Mouse (Mus musculus): ENCODE measurements around the gene Ccdc162. TPM values are rescaled to one million over a fixed set of nuclear protein-coding genes. Genes with fewer than 3 reads are reported as not detected.

Gene Ccdc162
- polyA plus RNA-seq, 1 experiment: not detected

GRCm38 (mm10) chr10:41740221-41740620 lies 23.8 kb upstream of the Ccdc162 start:
- H3K4me1 ChIP-seq (ENCODE audit: control insufficient read depth, insufficient read depth, low read length): peaks cover 3% of the 10 kb centered on the region
- no peak overlapping the region for H3K4me3 ChIP-seq (ENCODE audit: insufficient read depth, low read length)
- H3K27ac ChIP-seq (ENCODE audit: insufficient read depth, low read depth, low read length): no peak overlapping the region
- TF ChIP-seq CTCF (IDR thresholded peaks at IDR 0.05; ENCODE audit: low read depth, low read length) (no peak), POLR2A (IDR thresholded peaks at IDR 0.05; ENCODE audit: borderline replicate concordance, low read depth, low read length) (no peak)

- Histone ChIP-seq H3K4me1 (ENCODE audit: control insufficient read depth, insufficient read depth, low read length) (peaks cover 3% of the 10 kb centered on the region), H3K4me3 (ENCODE audit: insufficient read depth, low read length) (no peak overlapping the region), H3K27ac (ENCODE audit: insufficient read depth, low read depth, low read length) (no peak overlapping the region)
- TF ChIP-seq CTCF (IDR thresholded peaks at IDR 0.05; ENCODE audit: low read depth, low read length): no peak
- TF ChIP-seq POLR2A (IDR thresholded peaks at IDR 0.05; ENCODE audit: borderline replicate concordance, low read depth, low read length): no peak
These were observed 20.8 kb upstream of the Ccdc162 start for GRCm38 (mm10) chr10:41737245-41737644.

DNA sequence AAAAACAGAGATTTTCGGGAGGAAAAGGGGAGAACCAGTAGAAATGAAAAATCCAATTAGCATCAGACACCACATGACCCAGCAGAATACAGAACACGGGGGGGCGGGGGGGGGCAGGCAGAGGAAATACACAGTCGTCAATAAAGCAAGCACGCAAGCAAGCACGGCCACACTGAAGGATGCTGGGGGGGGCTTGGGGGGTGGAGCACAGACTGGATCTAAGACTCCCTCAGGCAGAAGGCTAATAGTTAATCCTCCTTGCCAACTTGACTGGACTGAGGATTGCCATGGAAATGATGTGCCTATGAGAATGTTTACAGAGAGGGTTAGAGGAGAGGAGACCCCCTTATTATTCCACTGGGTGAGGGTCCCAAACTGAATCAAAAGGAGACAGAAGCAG lies 19.0 kb upstream of the Ccdc162 start:
- Histone ChIP-seq H3K4me3 (ENCODE audit: insufficient read depth, low read length) (no peak overlapping the region), H3K27ac (ENCODE audit: insufficient read depth, low read depth, low read length) (no peak overlapping the region), H3K4me1 (ENCODE audit: control insufficient read depth, insufficient read depth, low read length) (peaks cover 3% of the 10 kb centered on the region)
- TF ChIP-seq POLR2A (IDR thresholded peaks at IDR 0.05; ENCODE audit: borderline replicate concordance, low read depth, low read length) (no peak), CTCF (IDR thresholded peaks at IDR 0.05; ENCODE audit: low read depth, low read length) (no peak)

DNA sequence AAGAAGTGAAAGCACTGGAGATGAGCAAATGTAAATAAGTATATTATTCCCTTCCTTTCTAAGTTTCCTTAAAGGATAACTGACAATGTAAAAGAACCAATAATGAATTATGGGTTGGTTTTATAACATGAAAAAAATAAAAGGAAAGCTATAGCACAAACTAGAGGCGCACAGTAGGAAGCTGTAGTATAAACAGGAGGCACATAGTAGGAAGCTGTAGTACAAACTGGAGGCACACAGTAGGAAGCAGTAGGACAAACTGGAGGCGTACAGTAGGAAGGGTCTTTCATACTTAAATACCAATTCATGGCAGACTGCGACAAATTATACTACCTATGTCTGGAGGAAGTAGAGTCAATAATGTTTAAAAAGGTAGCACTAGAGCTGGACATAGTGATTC lies 16.8 kb upstream of the Ccdc162 start:
- H3K4me3 ChIP-seq (ENCODE audit: insufficient read depth, low read length): no peak overlapping the region
- H3K27ac ChIP-seq (ENCODE audit: insufficient read depth, low read depth, low read length): no peak overlapping the region
- H3K4me1 ChIP-seq (ENCODE audit: control insufficient read depth, insufficient read depth, low read length): peaks cover 3% of the 10 kb centered on the region
- TF ChIP-seq POLR2A (IDR thresholded peaks at IDR 0.05; ENCODE audit: borderline replicate concordance, low read depth, low read length) (no peak), CTCF (IDR thresholded peaks at IDR 0.05; ENCODE audit: low read depth, low read length) (no peak)

DNA sequence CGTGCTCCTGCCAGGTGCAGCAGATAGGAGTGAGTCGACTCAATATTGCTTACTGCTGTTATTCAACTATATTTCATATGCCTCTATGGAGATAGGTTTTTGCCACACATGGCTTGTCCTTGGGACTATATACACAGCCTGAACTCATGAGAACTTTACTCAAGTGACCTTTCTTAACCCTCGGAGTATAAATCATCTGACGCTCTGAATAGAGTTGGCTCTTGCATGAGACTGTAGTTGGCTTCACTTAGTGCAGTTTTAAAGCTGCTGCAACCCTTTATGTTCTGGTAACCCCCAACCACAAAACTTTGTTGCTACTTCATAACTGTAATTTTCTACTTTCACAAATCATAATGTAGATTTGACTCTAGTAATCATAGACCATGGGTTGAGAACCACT lies 15.5 kb upstream of the Ccdc162 start:
- Histone ChIP-seq H3K4me3 (ENCODE audit: insufficient read depth, low read length) (no peak overlapping the region), H3K27ac (ENCODE audit: insufficient read depth, low read depth, low read length) (no peak overlapping the region)
- TF ChIP-seq POLR2A (IDR thresholded peaks at IDR 0.05; ENCODE audit: borderline replicate concordance, low read depth, low read length) (no peak), CTCF (IDR thresholded peaks at IDR 0.05; ENCODE audit: low read depth, low read length) (no peak)

DNA sequence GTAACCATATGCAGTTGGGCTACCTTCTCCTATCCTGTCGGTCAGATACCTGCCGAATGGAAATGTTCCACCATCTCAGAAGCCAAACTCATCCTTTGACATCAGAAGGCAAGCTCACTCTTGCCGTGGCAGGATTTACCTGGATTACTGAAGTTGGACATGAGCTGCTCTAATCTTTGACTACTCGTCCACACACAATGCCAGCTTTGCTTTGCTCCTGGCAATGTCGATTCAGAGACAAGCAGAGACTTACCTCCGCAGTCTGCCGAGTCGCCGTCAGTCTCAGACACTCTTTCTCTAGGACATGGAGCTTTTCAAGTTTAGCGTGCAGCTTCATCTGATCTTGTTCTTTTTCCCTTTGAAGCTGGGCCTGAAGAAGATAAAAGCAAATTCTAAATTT lies 14.3 kb upstream of the Ccdc162 start:
- Histone ChIP-seq H3K4me1 (ENCODE audit: control insufficient read depth, insufficient read depth, low read length) (no peaks in the 10 kb centered on the region), H3K27ac (ENCODE audit: insufficient read depth, low read depth, low read length) (no peak overlapping the region)
- TF ChIP-seq POLR2A (IDR thresholded peaks at IDR 0.05; ENCODE audit: borderline replicate concordance, low read depth, low read length) (no peak), CTCF (IDR thresholded peaks at IDR 0.05; ENCODE audit: low read depth, low read length) (no peak)

More for the DNA sequence above, 15.5 kb upstream of the Ccdc162 start:
- peaks cover 3% of the 10 kb centered on the region for H3K4me1 ChIP-seq (ENCODE audit: control insufficient read depth, insufficient read depth, low read length)

DNA sequence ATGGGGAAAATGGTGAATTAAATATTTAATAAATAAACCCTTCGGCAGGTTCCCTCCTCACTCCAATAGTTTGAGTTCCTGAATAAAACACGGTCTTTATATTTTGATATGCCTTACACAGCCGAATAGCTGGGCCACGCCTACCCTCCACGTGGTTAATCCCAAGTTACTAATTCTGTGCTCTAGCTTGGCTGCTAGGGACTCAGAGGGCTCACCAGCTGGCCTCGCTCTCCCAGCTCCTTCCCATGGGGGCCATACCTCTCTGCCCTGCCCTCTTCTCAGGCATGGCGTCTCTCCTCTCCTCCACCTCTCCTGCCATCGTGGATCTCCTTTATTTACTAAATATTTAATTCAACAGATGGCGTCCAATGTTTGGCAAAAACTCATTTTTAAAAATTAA lies 9.8 kb upstream of the Ccdc162 start:
- Histone ChIP-seq H3K4me1 (ENCODE audit: control insufficient read depth, insufficient read depth, low read length) (no peaks in the 10 kb centered on the region), H3K27ac (ENCODE audit: insufficient read depth, low read depth, low read length) (no peak overlapping the region), H3K4me3 (ENCODE audit: insufficient read depth, low read length) (no peak overlapping the region)
- no peak for TF ChIP-seq POLR2A (IDR thresholded peaks at IDR 0.05; ENCODE audit: borderline replicate concordance, low read depth, low read length)

More for the DNA sequence above, 14.3 kb upstream of the Ccdc162 start:
- no peak overlapping the region for H3K4me3 ChIP-seq (ENCODE audit: insufficient read depth, low read length)

GRCm38 (mm10) chr10:41719587-41719986 lies 3.2 kb upstream of the Ccdc162 start:
- Histone ChIP-seq H3K4me3 (ENCODE audit: insufficient read depth, low read length) (no peak overlapping the region), H3K4me1 (ENCODE audit: control insufficient read depth, insufficient read depth, low read length) (no peaks in the 10 kb centered on the region), H3K27ac (ENCODE audit: insufficient read depth, low read depth, low read length) (no peak overlapping the region)
- no peak for TF ChIP-seq CTCF (IDR thresholded peaks at IDR 0.05; ENCODE audit: low read depth, low read length)

GRCm38 (mm10) chr10:41715557-41715956 lies 877 bp downstream of the Ccdc162 start:
- no peaks in the 10 kb centered on the region for H3K4me1 ChIP-seq (ENCODE audit: control insufficient read depth, insufficient read depth, low read length)
- no peak overlapping the region for H3K4me3 ChIP-seq (ENCODE audit: insufficient read depth, low read length)
- TF ChIP-seq CTCF (IDR thresholded peaks at IDR 0.05; ENCODE audit: low read depth, low read length) (no peak), POLR2A (IDR thresholded peaks at IDR 0.05; ENCODE audit: borderline replicate concordance, low read depth, low read length) (no peak)

GRCm38 (mm10) chr10:41711467-41711866 lies 5.0 kb downstream of the Ccdc162 start:
- H3K4me1 ChIP-seq (ENCODE audit: control insufficient read depth, insufficient read depth, low read length): no peaks in the 10 kb centered on the region
- no peak overlapping the region for H3K27ac ChIP-seq (ENCODE audit: insufficient read depth, low read depth, low read length)
- no peak overlapping the region for H3K4me3 ChIP-seq (ENCODE audit: insufficient read depth, low read length)
- TF ChIP-seq CTCF (IDR thresholded peaks at IDR 0.05; ENCODE audit: low read depth, low read length) (no peak), POLR2A (IDR thresholded peaks at IDR 0.05; ENCODE audit: borderline replicate concordance, low read depth, low read length) (no peak)

More at GRCm38 (mm10) chr10:41715557-41715956, 877 bp downstream of the Ccdc162 start:
- no peak overlapping the region for H3K27ac ChIP-seq (ENCODE audit: insufficient read depth, low read depth, low read length)

DNA sequence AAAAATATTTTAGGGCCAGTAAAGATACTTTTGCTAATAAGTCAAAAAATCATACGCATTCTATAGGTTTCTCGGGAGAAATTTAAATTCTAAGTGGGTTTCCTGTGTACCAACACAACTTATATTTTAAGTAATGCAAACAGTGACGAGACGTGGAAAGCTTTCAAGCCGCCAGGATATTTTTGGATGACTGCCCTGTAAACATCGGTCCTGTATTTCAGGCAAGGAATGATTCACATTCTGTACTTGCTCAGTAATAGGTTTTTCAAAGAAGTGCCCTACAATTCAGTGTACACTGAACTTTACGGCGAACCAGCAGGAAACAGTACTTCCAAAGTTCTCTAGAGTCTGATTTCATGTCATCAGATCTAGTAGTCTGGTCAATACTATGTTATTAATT lies 5.7 kb downstream of the Ccdc162 start:
- H3K27ac ChIP-seq (ENCODE audit: insufficient read depth, low read depth, low read length): no peak overlapping the region
- H3K4me1 ChIP-seq (ENCODE audit: control insufficient read depth, insufficient read depth, low read length): no peaks in the 10 kb centered on the region
- TF ChIP-seq CTCF (IDR thresholded peaks at IDR 0.05; ENCODE audit: low read depth, low read length) (no peak), POLR2A (IDR thresholded peaks at IDR 0.05; ENCODE audit: borderline replicate concordance, low read depth, low read length) (no peak)
- no peak overlapping the region for H3K4me3 ChIP-seq (ENCODE audit: insufficient read depth, low read length)

Data from bone marrow macrophage, adult 2 months (primary cell).